Mouse (Mus musculus) splenic B cell, adult 2 months (primary cell): Measurements from ENCODE around the gene Esp23.
"Not testable (repeated sequence)": the region's sequence is repeated elsewhere in the genome, so short reads cannot be mapped to it uniquely, and the experiment has no call there.

ENCODE experiments used
- DNase-seq: peaks from one replicate; pipeline ENCODE4 v3.0.0-alpha.2; 2011; ENCODE audit warnings: low read depth, low spot score
- H3K27me3 ChIP-seq: 2 replicates; pipeline ENCODE4 v1.6.1; 2012; ENCODE audit warnings: mild to moderate bottlenecking, low read length, moderate library complexity, mixed read lengths; ENCODE audit not compliant: control insufficient read depth, poor library complexity, insufficient read depth, severe bottlenecking
- H3K36me3 ChIP-seq: 2 replicates; pipeline ENCODE4 v1.6.1; 2012; ENCODE audit warnings: mild to moderate bottlenecking, low read length, moderate library complexity, mixed read lengths; ENCODE audit not compliant: control insufficient read depth, poor library complexity, insufficient read depth, severe bottlenecking

Esp23 gene

GRCm38 (mm10) chr17:39076937-39077336, at the start of gene Esp23:
Esp23 (minus strand) TSS chr17:39077037.
- H3K36me3 ChIP-seq = no peaks in the 10 kb centered on the region
- DNase-seq = no peak
- H3K27me3 ChIP-seq = no peaks in the 10 kb centered on the region

- H3K27me3 ChIP-seq, DNase-seq, H3K36me3 ChIP-seq: not testable (repeated sequence)
Measured at GRCm38 (mm10) chr17:39107126-39107525, 30.3 kb upstream of the Esp23 start.

GRCm38 (mm10) chr17:39095034-39095433, 18.2 kb upstream of the Esp23 start, which contains the start of gene Esp22:
Esp22 (plus strand) TSS chr17:39095334.
- H3K27me3 ChIP-seq = no peaks in the 10 kb centered on the region
- no peaks in the 10 kb centered on the region for H3K36me3 ChIP-seq
- DNase-seq = no peak

GRCm38 (mm10) chr17:39063641-39064040, 13.2 kb downstream of the Esp23 start:
- Histone ChIP-seq H3K27me3 (no peaks in the 10 kb centered on the region), H3K36me3 (no peaks in the 10 kb centered on the region)
- no peak for DNase-seq

GRCm38 (mm10) chr17:39043241-39043640, 33.6 kb downstream of the Esp23 start, which contains the start of gene Gm21903:
Gm21903 (minus strand) TSS chr17:39043341.
- DNase-seq = no peak
- H3K36me3 ChIP-seq = no peaks in the 10 kb centered on the region
- no peaks in the 10 kb centered on the region for H3K27me3 ChIP-seq

GRCm38 (mm10) chr17:39036395-39036794, 40.4 kb downstream of the Esp23 start, which contains the start of gene Esp24:
Esp24 (plus strand) TSS chr17:39036695.
- not testable (repeated sequence) for H3K27me3 ChIP-seq, DNase-seq, H3K36me3 ChIP-seq
